Mouse (Mus musculus) lung, postnatal 0 days (tissue): ENCODE data around the gene Boll.

Experiments used
- CTCF ChIP-seq: IDR thresholded peaks from 2 replicates; pipeline ENCODE4 v1.5.1; 2016; ENCODE audit warnings: antibody characterized with exemption, mild to moderate bottlenecking
- EP300 ChIP-seq: IDR thresholded peaks from 2 replicates; pipeline ENCODE4 v1.6.1; 2016; ENCODE audit warnings: antibody characterized with exemption, mild to moderate bottlenecking, control low read depth

DNA sequence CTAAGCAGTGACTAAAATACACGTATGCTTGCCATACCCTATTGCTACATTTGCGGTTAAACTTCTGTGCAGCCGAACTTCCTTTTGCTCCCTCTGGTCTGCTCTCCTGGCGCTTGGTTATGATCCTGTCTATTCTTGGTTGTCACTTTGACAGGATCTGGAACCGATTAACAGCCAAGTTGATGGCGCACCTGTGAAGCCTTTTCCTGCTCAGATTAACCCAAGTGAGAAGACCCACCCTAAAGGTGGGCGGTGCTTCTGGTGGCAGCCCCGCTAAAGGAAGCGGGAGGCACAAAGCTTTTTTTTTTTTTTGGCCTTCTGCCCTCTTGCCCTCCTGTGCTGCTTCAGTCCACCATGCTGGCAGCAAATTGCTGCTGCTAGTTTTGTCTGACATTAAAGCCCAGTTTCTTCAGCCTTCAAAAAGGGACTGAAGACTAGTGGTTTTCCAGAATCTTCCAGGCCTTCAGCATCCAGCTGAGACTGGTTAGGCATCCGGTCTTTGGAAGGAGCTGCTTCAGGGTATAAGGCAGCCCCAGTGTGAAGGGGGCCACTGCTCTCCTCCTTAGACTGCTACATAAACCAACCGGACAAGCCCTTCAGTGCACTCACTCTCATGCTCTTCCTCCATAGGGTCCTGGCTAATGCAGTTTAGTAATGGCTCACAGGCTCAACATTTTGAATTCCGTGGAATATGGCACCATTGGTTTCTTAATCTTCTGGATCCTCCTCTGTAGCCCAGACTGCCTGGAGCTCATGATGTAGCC is 152.9 kb downstream of the Boll start:
- TF ChIP-seq CTCF: no peak
- no peak for TF ChIP-seq EP300
